Mouse (Mus musculus) bone marrow macrophage, adult 2 months (primary cell): Measurements from ENCODE around the gene Stk39.

ENCODE experiments used
- CTCF ChIP-seq: IDR thresholded peaks from 2 replicates; pipeline ENCODE4 v1.5.1; 2012; ENCODE audit warnings: low read depth, mild to moderate bottlenecking, low read length, moderate library complexity
- POLR2A ChIP-seq: IDR thresholded peaks from 2 replicates; pipeline ENCODE4 v1.6.1; 2012; ENCODE audit warnings: mild to moderate bottlenecking, low read depth, low read length, borderline replicate concordance

DNA sequence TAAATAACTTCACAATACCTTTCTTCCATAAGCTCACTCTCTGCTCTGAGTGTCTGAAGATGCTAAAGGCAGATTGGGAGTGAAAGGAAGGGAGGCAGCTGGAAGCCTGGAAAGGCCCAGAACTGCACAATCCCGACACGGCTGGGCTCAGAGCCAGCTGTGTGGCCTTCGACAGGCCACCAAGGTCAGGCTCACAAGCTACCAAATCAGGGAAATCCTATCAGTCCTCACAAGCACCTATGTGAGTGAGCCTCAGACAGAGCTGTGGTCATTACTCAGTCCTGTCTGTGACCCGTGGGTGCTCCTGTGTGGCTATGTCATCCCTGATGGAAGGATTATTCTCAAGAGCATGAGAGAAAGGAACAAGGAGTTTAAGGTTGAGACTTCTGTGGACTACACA, 19.7 kb downstream of the Stk39 start:
- TF ChIP-seq POLR2A (no peak), CTCF (no peak)
